Mouse (Mus musculus) neutrophil, adult 5-6 weeks (primary cell): ENCODE results near the gene Fcf1. TPM values are rescaled to one million over a fixed set of nuclear protein-coding genes. Genes with fewer than 3 reads are reported as not detected.

ENCODE experiments used
- ATAC-seq: fragments of 151-379, 151-347 bp; 2 replicates; pipeline ENCODE4 v1.8.0; 2017; ENCODE audit warnings: mild to moderate bottlenecking, moderate TSS enrichment; ENCODE audit not compliant: insufficient number of reproducible peaks, poor library complexity, low FRiP score, severe bottlenecking; ENCODE audit errors: extremely low read depth
- total RNA-seq: library from RNA; stranded (forward); fragments of 200-1000 nt; gene quantifications from 2 replicates; pipeline ENCODE4 v1.2.3, GENCODE M21; 2017

Gene Fcf1
- total RNA-seq, 1 experiment from 2014 or later = 90.1 TPM

- no peak for ATAC-seq
Measured at GRCm38 (mm10) chr12:84956317-84956716, 14.4 kb upstream of the Fcf1 start.

- ATAC-seq = no peak
Measured at GRCm38 (mm10) chr12:84958794-84959356, 11.8 kb upstream of the Fcf1 start.

- ATAC-seq = no peak
Measured at GRCm38 (mm10) chr12:84962606-84963005, 8.1 kb upstream of the Fcf1 start.

GRCm38 (mm10) chr12:84968831-84969655 lies 1.7 kb upstream of the Fcf1 start:
- no peak for ATAC-seq

GRCm38 (mm10) chr12:84969656-84970427 lies 855 bp upstream of the Fcf1 start:
- no peak for ATAC-seq

- no peak for ATAC-seq
Measured at GRCm38 (mm10) chr12:84979264-84979862, 8.7 kb downstream of the Fcf1 start.

GRCm38 (mm10) chr12:84989456-84989855 lies 18.8 kb downstream of the Fcf1 start:
- ATAC-seq = no peak

GRCm38 (mm10) chr12:84995112-84995761 lies 24.5 kb downstream of the Fcf1 start:
- no peak for ATAC-seq

GRCm38 (mm10) chr12:84996083-84996496 lies 25.4 kb downstream of the Fcf1 start, which contains the start of gene Ylpm1:
Gene Ylpm1, plus strand, starts transcription at chr12:84996321.
- peak; percentile 98 for ATAC-seq

- ATAC-seq = 0 out of 2 replicates have a peak, but pooled peaks have one; percentile 6
Measured at GRCm38 (mm10) chr12:84996501-84997398, 26.1 kb downstream of the Fcf1 start.

GRCm38 (mm10) chr12:84999053-84999452 lies 28.4 kb downstream of the Fcf1 start:
- ATAC-seq = no peak

- no peak for ATAC-seq
Measured at GRCm38 (mm10) chr12:85006206-85006605, 35.5 kb downstream of the Fcf1 start.

GRCm38 (mm10) chr12:85007021-85007420 lies 36.3 kb downstream of the Fcf1 start:
- ATAC-seq = no peak

GRCm38 (mm10) chr12:85009776-85010175 lies 39.1 kb downstream of the Fcf1 start:
- no peak for ATAC-seq

- no peak for ATAC-seq
Measured at GRCm38 (mm10) chr12:85010541-85010940, 39.8 kb downstream of the Fcf1 start.

GRCm38 (mm10) chr12:85012185-85012584 lies 41.5 kb downstream of the Fcf1 start:
- ATAC-seq = no peak

- no peak for ATAC-seq
Measured at GRCm38 (mm10) chr12:85022071-85022470, 51.4 kb downstream of the Fcf1 start.

- ATAC-seq = no peak
Measured at GRCm38 (mm10) chr12:85032710-85033109, 62.0 kb downstream of the Fcf1 start.
